Mouse (Mus musculus) thymus, adult 2 months (tissue): ENCODE results near the gene Klhl30.

Experiments used
- CTCF ChIP-seq: fragments of 200-500 bp; IDR thresholded peaks from 2 replicates; pipeline ENCODE4 v1.5.1; 2012; ENCODE audit warnings: mild to moderate bottlenecking, control low read depth, low read length, moderate library complexity, borderline replicate concordance; ENCODE audit not compliant: control insufficient read depth, poor library complexity, insufficient read depth; ENCODE audit errors: extremely low read depth
- POLR2A ChIP-seq: fragments of 200-500 bp; IDR thresholded peaks from 2 replicates; pipeline ENCODE4 v1.6.1; 2012; ENCODE audit warnings: mild to moderate bottlenecking, low read length, control low read depth, moderate library complexity; ENCODE audit not compliant: control insufficient read depth, poor library complexity, insufficient read depth; ENCODE audit errors: extremely low read depth

DNA sequence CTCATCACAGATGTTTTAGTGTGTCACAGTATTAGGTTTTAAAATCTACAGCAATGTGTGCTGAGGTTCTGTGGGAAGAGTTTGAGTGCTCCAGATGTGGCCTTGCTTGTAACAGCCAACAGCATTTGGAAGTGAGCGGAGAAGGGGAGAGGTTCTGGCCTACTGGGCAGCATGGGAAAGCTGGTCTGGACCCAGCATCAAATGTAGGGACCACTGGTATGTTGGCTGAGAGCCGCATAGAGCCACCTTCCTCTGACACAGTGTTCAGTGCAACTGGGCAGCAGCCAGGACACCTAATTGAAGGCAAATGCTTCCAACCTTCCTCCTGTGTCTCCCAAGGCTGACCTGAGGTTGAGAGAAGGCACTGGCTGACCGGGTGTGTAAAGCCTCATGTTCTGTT lies 48.8 kb upstream of the Klhl30 start:
- TF ChIP-seq CTCF: no peak
- TF ChIP-seq POLR2A: no peak
